Mouse (Mus musculus): ENCODE data around the gene Ms4a8a. TPM values are rescaled to one million over a fixed set of nuclear protein-coding genes. Genes with fewer than 3 reads are reported as not detected.
"Not testable (repeated sequence)": the region's sequence is repeated elsewhere in the genome, so short reads cannot be mapped to it uniquely, and the experiment has no call there.

The Ms4a8a gene
- polyA plus RNA-seq, 1 experiment from 2014 or later: not detected

DNA sequence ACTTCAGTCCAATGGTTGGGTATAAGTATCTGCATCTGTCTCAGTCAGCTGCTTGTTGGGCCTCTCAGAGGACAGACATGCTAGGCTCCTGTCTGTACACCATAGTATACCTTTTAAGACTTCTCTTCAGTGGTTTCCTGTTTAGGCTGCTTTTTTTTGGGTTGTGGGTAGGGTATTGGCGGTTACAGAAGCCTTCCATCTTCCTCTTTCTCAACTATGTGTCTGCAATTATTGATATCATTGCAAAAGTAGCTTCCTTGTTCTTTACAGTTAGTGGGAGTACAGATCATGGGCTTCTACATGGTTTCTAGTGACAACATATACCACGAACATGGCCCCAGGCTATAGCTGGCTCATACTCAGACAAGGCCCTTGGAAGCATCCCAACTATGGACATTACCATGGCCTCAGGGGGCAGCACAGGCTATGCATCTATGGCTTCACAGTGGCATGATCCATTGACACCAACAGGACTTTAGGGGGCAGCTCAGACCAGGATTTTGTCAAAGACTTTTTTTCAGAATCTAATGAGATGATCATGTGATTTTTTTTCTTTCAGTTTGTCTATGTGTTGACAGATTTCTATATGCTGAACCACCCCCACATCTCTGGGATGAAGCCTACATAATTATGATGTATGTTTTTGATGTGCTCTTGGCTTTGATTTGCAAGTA is 15.6 kb downstream of the Ms4a8a start:
- ATAC-seq (ENCODE audit: insufficient number of reproducible peaks, low FRiP score, low TSS enrichment, low read depth) (no peak), DNase-seq (ENCODE audit: low spot score) (no peak)
- Histone ChIP-seq H3K4me1 (ENCODE audit: control insufficient read depth, insufficient read depth, low read length) (no peaks in the 10 kb centered on the region), H3K27me3 (ENCODE audit: control insufficient read depth, insufficient read depth, low read length) (no peaks in the 10 kb centered on the region), H3K4me2 (ENCODE audit: low read depth, severe bottlenecking) (no peak overlapping the region), H3K4me3 (ENCODE audit: low read depth, low read length) (no peak overlapping the region), H3K36me3 (ENCODE audit: control insufficient read depth, insufficient read depth, low read length) (no peaks in the 10 kb centered on the region), H3K27ac (replicated peaks; ENCODE audit: low read depth, low read length) (no peak overlapping the region), H3K9me3 (ENCODE audit: control insufficient read depth, low read length) (no peaks in the 10 kb centered on the region), H3K9ac (ENCODE audit: low read length) (no peak overlapping the region)
- 93% methylated on average over 2 of the region's 2 CpGs for WGBS

DNA sequence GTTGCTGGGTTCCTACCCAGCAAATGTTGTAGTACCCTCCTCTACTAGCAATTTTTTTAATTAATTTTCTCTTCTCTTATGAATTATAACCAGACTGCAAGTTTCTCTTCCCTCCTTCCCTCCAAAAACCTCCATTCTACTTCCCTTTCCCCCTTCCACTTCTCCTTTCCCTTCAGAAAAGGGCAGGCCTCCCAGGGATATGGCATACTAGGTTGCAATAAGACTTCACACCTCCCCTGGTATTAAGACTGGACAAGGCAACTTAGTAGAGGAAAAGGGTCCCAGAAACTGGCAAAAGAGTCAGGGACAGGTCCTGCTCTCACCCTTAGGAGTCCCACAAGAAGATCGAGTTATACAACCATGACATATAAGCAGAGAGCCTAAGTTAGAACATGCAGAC is 20.0 kb downstream of the Ms4a8a start:
- H3K4me3 ChIP-seq (ENCODE audit: low read depth, low read length): no peak overlapping the region
- no peaks in the 10 kb centered on the region for H3K4me1 ChIP-seq (ENCODE audit: control insufficient read depth, insufficient read depth, low read length)

DNA sequence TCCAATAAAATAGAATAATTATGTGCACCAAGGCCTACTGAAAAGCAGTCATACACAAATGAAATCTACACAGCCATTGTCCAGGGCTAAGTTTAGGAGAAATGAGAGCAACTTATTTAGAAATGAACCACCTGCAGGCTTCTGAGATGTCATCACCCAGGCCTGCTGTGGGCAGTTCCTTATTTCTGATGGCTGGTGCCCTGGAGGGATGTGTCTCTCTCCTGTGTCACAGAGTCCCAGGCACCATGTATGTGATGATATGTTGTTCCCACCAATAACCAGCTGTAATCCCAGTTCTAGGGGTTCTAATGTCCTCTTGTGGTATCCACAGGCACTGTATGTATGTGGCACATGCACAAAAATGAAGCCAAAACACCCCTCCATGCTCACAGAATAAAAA is 20.9 kb downstream of the Ms4a8a start:
- no peak overlapping the region for H3K4me3 ChIP-seq (ENCODE audit: low read depth, low read length)
- no peak for ATAC-seq (ENCODE audit: insufficient number of reproducible peaks, low FRiP score, low TSS enrichment, low read depth)

More for the DNA sequence above, 20.0 kb downstream of the Ms4a8a start:
- Histone ChIP-seq H3K9ac (ENCODE audit: low read length) (no peak overlapping the region), H3K9me3 (ENCODE audit: control insufficient read depth, low read length) (no peaks in the 10 kb centered on the region), H3K36me3 (ENCODE audit: control insufficient read depth, insufficient read depth, low read length) (no peaks in the 10 kb centered on the region), H3K27ac (replicated peaks; ENCODE audit: low read depth, low read length) (no peak overlapping the region), H3K4me2 (ENCODE audit: low read depth, severe bottlenecking) (no peak overlapping the region), H3K27me3 (ENCODE audit: control insufficient read depth, insufficient read depth, low read length) (no peaks in the 10 kb centered on the region)
- ATAC-seq (ENCODE audit: insufficient number of reproducible peaks, low FRiP score, low TSS enrichment, low read depth) (no peak), DNase-seq (ENCODE audit: low spot score) (no peak)
- 74% methylated on average over 1 of the region's 1 CpGs for WGBS

DNA sequence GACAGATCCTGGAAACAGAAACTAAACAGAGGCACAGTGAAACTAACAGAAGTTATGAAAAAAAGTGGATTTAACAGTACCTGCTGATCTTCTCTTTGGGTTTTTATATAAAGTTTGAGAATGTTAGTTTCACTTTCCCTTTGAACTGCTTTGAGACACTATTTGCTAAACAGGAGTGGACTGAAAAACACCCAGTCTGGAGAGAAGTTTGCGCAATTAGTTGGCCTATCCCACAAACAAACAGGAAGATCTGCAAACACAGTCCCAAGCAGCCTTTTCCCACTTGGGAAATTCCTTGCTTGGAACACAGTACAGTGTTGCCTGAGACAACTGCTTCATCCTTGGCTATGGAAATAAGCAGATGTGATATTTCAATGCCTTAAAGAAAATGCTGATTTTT is 25.2 kb downstream of the Ms4a8a start:
- WGBS: 93% methylated on average over 1 of the region's 1 CpGs
- ATAC-seq (ENCODE audit: insufficient number of reproducible peaks, low FRiP score, low TSS enrichment, low read depth): not testable (repeated sequence)

More for the DNA sequence above, 20.9 kb downstream of the Ms4a8a start:
- H3K27me3 ChIP-seq (ENCODE audit: control insufficient read depth, insufficient read depth, low read length): no peaks in the 10 kb centered on the region
- no peak for DNase-seq (ENCODE audit: low spot score)
- H3K4me2 ChIP-seq (ENCODE audit: low read depth, severe bottlenecking): no peak overlapping the region
- H3K9ac ChIP-seq (ENCODE audit: low read length): no peak overlapping the region
- H3K36me3 ChIP-seq (ENCODE audit: control insufficient read depth, insufficient read depth, low read length): no peaks in the 10 kb centered on the region
- H3K27ac ChIP-seq (replicated peaks; ENCODE audit: low read depth, low read length): no peak overlapping the region
- no peaks in the 10 kb centered on the region for H3K9me3 ChIP-seq (ENCODE audit: control insufficient read depth, low read length)
- no peaks in the 10 kb centered on the region for H3K4me1 ChIP-seq (ENCODE audit: control insufficient read depth, insufficient read depth, low read length)

DNA sequence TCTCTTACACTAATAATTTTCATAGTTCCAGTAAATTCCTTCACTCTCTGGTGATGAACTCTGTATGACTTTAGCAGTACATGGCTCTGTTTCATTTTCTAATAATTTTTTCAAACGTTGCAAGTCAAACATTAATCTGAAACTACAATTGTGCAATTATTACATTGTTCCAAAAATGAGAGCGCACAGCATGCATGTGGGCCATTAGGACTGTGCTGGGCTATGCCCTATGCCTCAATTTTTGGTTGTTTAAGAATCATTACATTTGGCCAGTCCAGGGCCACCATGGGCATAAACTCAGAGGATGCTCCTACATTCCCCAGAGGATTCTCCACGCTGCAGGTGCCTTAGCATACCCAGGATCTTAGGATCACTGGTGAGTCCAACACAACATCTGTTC is 27.6 kb downstream of the Ms4a8a start:
- no peaks in the 10 kb centered on the region for H3K9me3 ChIP-seq (ENCODE audit: control insufficient read depth, low read length)
- H3K27me3 ChIP-seq (ENCODE audit: control insufficient read depth, insufficient read depth, low read length): no peaks in the 10 kb centered on the region
- ATAC-seq (ENCODE audit: insufficient number of reproducible peaks, low FRiP score, low TSS enrichment, low read depth): no peak
- DNase-seq (ENCODE audit: low spot score): no peak
- no peak overlapping the region for H3K27ac ChIP-seq (replicated peaks; ENCODE audit: low read depth, low read length)
- H3K9ac ChIP-seq (ENCODE audit: low read length): no peak overlapping the region
- no peak overlapping the region for H3K4me3 ChIP-seq (ENCODE audit: low read depth, low read length)
- 63% methylated on average over 3 of the region's 3 CpGs for WGBS
- no peak overlapping the region for H3K4me2 ChIP-seq (ENCODE audit: low read depth, severe bottlenecking)
- no peaks in the 10 kb centered on the region for H3K36me3 ChIP-seq (ENCODE audit: control insufficient read depth, insufficient read depth, low read length)
- H3K4me1 ChIP-seq (ENCODE audit: control insufficient read depth, insufficient read depth, low read length): no peaks in the 10 kb centered on the region

More for the DNA sequence above, 25.2 kb downstream of the Ms4a8a start:
- not testable (repeated sequence) for H3K9me3 ChIP-seq (ENCODE audit: control insufficient read depth, low read length); H3K9ac ChIP-seq (ENCODE audit: low read length); H3K4me1 ChIP-seq (ENCODE audit: control insufficient read depth, insufficient read depth, low read length); H3K4me3 ChIP-seq (ENCODE audit: low read depth, low read length); H3K27ac ChIP-seq (replicated peaks; ENCODE audit: low read depth, low read length); H3K27me3 ChIP-seq (ENCODE audit: control insufficient read depth, insufficient read depth, low read length); H3K4me2 ChIP-seq (ENCODE audit: low read depth, severe bottlenecking); H3K36me3 ChIP-seq (ENCODE audit: control insufficient read depth, insufficient read depth, low read length); DNase-seq (ENCODE audit: low spot score)

DNA sequence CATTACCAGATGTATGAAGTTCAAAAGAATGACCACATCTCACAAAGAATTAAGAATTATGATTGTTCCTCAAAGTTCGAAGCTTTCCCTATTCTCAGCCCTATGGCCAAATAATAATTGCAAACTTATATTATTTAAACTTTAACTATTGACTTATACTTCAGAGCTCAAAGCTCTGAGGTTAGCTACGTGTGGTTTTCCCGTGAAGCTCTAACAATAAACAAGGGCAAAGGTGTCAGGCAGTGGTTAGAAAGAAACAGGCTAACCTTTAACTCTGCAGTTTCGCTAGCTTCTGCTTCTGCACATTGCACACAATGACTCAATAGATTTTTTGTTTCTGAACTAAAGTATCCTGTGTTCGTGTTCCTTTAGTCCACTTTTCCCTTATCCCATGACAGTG is 28.0 kb downstream of the Ms4a8a start:
- no peak overlapping the region for H3K27ac ChIP-seq (replicated peaks; ENCODE audit: low read depth, low read length)
- H3K9ac ChIP-seq (ENCODE audit: low read length): no peak overlapping the region
- H3K27me3 ChIP-seq (ENCODE audit: control insufficient read depth, insufficient read depth, low read length): no peaks in the 10 kb centered on the region
- no peaks in the 10 kb centered on the region for H3K9me3 ChIP-seq (ENCODE audit: control insufficient read depth, low read length)
- WGBS: 56% methylated on average over 5 of the region's 5 CpGs
- no peak overlapping the region for H3K4me2 ChIP-seq (ENCODE audit: low read depth, severe bottlenecking)
- H3K4me3 ChIP-seq (ENCODE audit: low read depth, low read length): no peak overlapping the region
- ATAC-seq (ENCODE audit: insufficient number of reproducible peaks, low FRiP score, low TSS enrichment, low read depth) (no peak), DNase-seq (ENCODE audit: low spot score) (no peak)
- no peaks in the 10 kb centered on the region for H3K36me3 ChIP-seq (ENCODE audit: control insufficient read depth, insufficient read depth, low read length)
- no peaks in the 10 kb centered on the region for H3K4me1 ChIP-seq (ENCODE audit: control insufficient read depth, insufficient read depth, low read length)

DNA sequence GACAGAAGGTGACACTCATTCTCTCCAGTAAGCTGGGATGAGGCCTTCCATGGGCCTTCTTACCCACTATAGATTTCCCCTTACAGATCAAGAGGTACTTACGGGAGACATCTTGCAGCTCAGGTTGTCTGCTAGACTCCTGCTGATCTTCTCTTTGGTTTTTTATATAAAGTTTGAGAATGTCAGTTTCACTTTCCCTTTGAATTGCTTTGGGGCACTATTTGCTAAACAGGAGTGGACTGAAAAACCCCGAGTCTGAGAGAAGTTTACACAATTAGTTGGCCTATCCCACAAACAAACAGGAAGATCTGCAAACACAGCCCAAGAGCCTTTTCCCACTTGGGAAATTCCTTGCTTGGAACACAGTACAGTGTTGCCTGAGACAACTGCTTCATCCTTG is 30.6 kb downstream of the Ms4a8a start:
- no peak overlapping the region for H3K27ac ChIP-seq (replicated peaks; ENCODE audit: low read depth, low read length)
- DNase-seq (ENCODE audit: low spot score) (no peak), ATAC-seq (ENCODE audit: insufficient number of reproducible peaks, low FRiP score, low TSS enrichment, low read depth) (no peak)
- no peak overlapping the region for H3K4me2 ChIP-seq (ENCODE audit: low read depth, severe bottlenecking)
- H3K4me1 ChIP-seq (ENCODE audit: control insufficient read depth, insufficient read depth, low read length): no peaks in the 10 kb centered on the region
- H3K9ac ChIP-seq (ENCODE audit: low read length): no peak overlapping the region
- H3K27me3 ChIP-seq (ENCODE audit: control insufficient read depth, insufficient read depth, low read length): no peaks in the 10 kb centered on the region
- no peaks in the 10 kb centered on the region for H3K36me3 ChIP-seq (ENCODE audit: control insufficient read depth, insufficient read depth, low read length)
- 71% methylated on average over 2 of the region's 2 CpGs for WGBS
- no peaks in the 10 kb centered on the region for H3K9me3 ChIP-seq (ENCODE audit: control insufficient read depth, low read length)
- H3K4me3 ChIP-seq (ENCODE audit: low read depth, low read length): no peak overlapping the region

DNA sequence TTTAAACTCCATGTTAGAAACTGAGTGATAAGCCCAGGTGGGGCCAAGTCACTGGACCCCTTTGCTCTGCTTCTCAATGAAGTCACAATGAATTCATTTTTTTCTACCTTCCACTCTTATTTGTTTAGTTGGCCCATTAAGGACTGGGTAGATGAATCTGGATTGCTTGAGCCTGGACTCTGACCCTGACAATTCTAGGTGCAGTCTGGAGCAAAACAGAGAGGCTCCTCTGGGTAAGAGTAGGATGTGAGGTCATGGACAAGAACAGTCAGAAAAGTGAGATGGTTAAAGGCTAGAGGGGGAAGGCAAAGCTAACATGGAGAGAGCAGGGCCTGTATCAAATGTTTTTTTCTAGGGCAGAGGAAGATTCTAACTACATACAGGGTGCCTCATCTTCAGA is 31.5 kb downstream of the Ms4a8a start:
- no peaks in the 10 kb centered on the region for H3K27me3 ChIP-seq (ENCODE audit: control insufficient read depth, insufficient read depth, low read length)
- DNase-seq (ENCODE audit: low spot score): no peak
- H3K36me3 ChIP-seq (ENCODE audit: control insufficient read depth, insufficient read depth, low read length): no peaks in the 10 kb centered on the region
- ATAC-seq (ENCODE audit: insufficient number of reproducible peaks, low FRiP score, low TSS enrichment, low read depth): no peak
- no peak overlapping the region for H3K4me3 ChIP-seq (ENCODE audit: low read depth, low read length)
- no peaks in the 10 kb centered on the region for H3K9me3 ChIP-seq (ENCODE audit: control insufficient read depth, low read length)
- H3K4me2 ChIP-seq (ENCODE audit: low read depth, severe bottlenecking): no peak overlapping the region
- no peaks in the 10 kb centered on the region for H3K4me1 ChIP-seq (ENCODE audit: control insufficient read depth, insufficient read depth, low read length)
- H3K27ac ChIP-seq (replicated peaks; ENCODE audit: low read depth, low read length): no peak overlapping the region
- H3K9ac ChIP-seq (ENCODE audit: low read length): no peak overlapping the region

DNA sequence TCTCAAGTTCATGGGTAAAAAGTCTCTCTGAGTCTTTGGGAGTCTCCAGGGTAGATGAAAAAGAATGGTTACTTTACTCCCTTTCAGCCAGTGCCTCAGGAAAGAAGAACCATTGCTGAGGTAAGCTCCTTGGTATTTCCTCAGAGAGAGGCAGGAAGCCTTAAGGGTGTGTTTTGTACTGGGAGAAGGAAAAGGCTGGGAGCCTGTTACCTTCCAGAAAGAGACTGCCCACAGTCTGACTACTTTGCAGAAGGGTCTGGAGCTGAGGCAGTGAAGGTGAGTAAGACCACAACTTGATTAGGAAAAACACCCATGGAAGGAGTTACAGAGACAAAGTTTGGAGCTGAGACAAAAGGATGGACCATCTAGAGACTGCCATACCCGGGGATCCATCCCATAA is 32.4 kb downstream of the Ms4a8a start:
- H3K36me3 ChIP-seq (ENCODE audit: control insufficient read depth, insufficient read depth, low read length): no peaks in the 10 kb centered on the region
- DNase-seq (ENCODE audit: low spot score) (no peak), ATAC-seq (ENCODE audit: insufficient number of reproducible peaks, low FRiP score, low TSS enrichment, low read depth) (no peak)
- H3K4me2 ChIP-seq (ENCODE audit: low read depth, severe bottlenecking): no peak overlapping the region
- no peak overlapping the region for H3K4me3 ChIP-seq (ENCODE audit: low read depth, low read length)
- H3K9me3 ChIP-seq (ENCODE audit: control insufficient read depth, low read length): no peaks in the 10 kb centered on the region
- H3K27ac ChIP-seq (replicated peaks; ENCODE audit: low read depth, low read length): no peak overlapping the region
- no peaks in the 10 kb centered on the region for H3K27me3 ChIP-seq (ENCODE audit: control insufficient read depth, insufficient read depth, low read length)
- WGBS: 83% methylated on average over 1 of the region's 1 CpGs
- H3K9ac ChIP-seq (ENCODE audit: low read length): no peak overlapping the region
- H3K4me1 ChIP-seq (ENCODE audit: control insufficient read depth, insufficient read depth, low read length): no peaks in the 10 kb centered on the region

Measured in limb, embryonic 11.5 days (tissue).